Mouse (Mus musculus) limb, embryonic 15.5 days (tissue): ENCODE measurements around the gene Pih1d3. TPM values are rescaled to one million over a fixed set of nuclear protein-coding genes. Genes with fewer than 3 reads are reported as not detected.

Experiments used
- ATAC-seq: fragments of 200-750 bp; cut with Nextera tagmentation; 2 replicates; pipeline ENCODE4 v1.8.0; 2017; ENCODE audit warnings: low read depth, moderate TSS enrichment; ENCODE audit not compliant: insufficient number of reproducible peaks, low FRiP score, low TSS enrichment
- H3K27ac ChIP-seq: fragments of 300-500 bp; sonication (generic); 2 replicates; pipeline ENCODE4 v1.5.1; 2015; ENCODE audit warnings: moderate library complexity, mild to moderate bottlenecking, inconsistent platforms
- H3K27me3 ChIP-seq: fragments of 300-500 bp; sonication (generic); 2 replicates; pipeline ENCODE4 v1.6.1; 2015; ENCODE audit warnings: inconsistent platforms
- H3K36me3 ChIP-seq: fragments of 300-500 bp; sonication (generic); 2 replicates; pipeline ENCODE4 v1.6.1; 2015; ENCODE audit warnings: inconsistent platforms
- H3K4me1 ChIP-seq: fragments of 300-500 bp; sonication (generic); 2 replicates; pipeline ENCODE4 v1.6.1; 2015; ENCODE audit warnings: inconsistent platforms
- H3K4me2 ChIP-seq: fragments of 300-500 bp; sonication (generic); 2 replicates; pipeline ENCODE4 v1.6.1; 2015; ENCODE audit warnings: mild to moderate bottlenecking, inconsistent platforms
- H3K4me3 ChIP-seq: fragments of 300-500 bp; sonication (generic); 2 replicates; pipeline ENCODE4 v1.5.1; 2015; ENCODE audit warnings: mild to moderate bottlenecking, inconsistent platforms
- H3K9ac ChIP-seq: fragments of 300-500 bp; sonication (generic); 2 replicates; pipeline ENCODE4 v1.6.1; 2015; ENCODE audit warnings: inconsistent platforms
- H3K9me3 ChIP-seq: fragments of 300-500 bp; sonication (generic); 2 replicates; pipeline ENCODE4 v1.6.1; 2016; ENCODE audit warnings: inconsistent platforms
- WGBS: fragments of 180-500 bp; shearing (Covaris S2); methylation state at CpG from one replicate; pipeline ENCODE4 v1.1.7; 2015; 5-methylcytosine and 5-hydroxymethylcytosine counted together
- polyA plus RNA-seq: library from polyadenylated mRNA; unstranded; fragments of >200 nt; fragmentation: Nextera tagmentation; extraction: Ambion mirVana; gene quantifications from 2 replicates; pipeline ENCODE4 v1.2.1, GENCODE M21; 2015

The Pih1d3 gene
- not detected in 2 replicates for polyA plus RNA-seq

DNA sequence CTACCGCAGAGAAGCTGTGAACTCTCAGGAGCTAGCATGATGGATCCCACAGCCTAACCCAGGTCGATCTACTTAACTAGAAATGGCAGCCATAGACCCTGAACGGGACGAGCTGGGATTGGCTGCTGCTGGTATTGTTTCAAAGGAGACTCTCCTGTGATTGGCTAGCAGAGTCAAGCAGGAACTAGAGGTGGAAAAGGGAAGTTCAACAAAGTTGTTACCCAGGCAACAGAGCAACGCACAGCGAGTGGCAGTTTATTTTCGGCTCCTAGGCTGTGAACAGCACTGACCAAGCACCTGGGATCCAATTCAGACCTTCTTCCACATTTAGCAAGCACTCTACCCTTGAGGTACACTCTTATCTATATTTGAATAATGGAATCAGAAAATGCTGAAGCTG lies at the start of gene Pih1d3, which contains the start of gene 4931428L18Rik:
Gene Pih1d3 (plus strand): TSS at position 275 of the 400 bp plus-strand sequence.
Gene 4931428L18Rik (minus strand): TSS at position 121 of the 400 bp plus-strand sequence.
- ATAC-seq = no peak
- Histone ChIP-seq H3K36me3 (no peaks in the 10 kb centered on the region), H3K4me1 (no peaks in the 10 kb centered on the region), H3K27ac (no peak within 1 kb of the TSS), H3K9ac (no peak within 1 kb of the TSS), H3K9me3 (no peaks in the 10 kb centered on the region), H3K27me3 (no peaks in the 10 kb centered on the region), H3K4me2 (no peak within 1 kb of the TSS), H3K4me3 (no peak within 1 kb of the TSS)
- WGBS = 85% methylated on average over 7 of the region's 7 CpGs

- H3K4me2 ChIP-seq = no peak overlapping the region
- H3K27me3 ChIP-seq = no peaks in the 10 kb centered on the region
- no peak overlapping the region for H3K27ac ChIP-seq
- H3K9me3 ChIP-seq = no peaks in the 10 kb centered on the region
- WGBS = 72% methylated on average over 3 of the region's 3 CpGs
- no peaks in the 10 kb centered on the region for H3K36me3 ChIP-seq
- no peaks in the 10 kb centered on the region for H3K4me1 ChIP-seq
- no peak overlapping the region for H3K4me3 ChIP-seq
- no peak overlapping the region for H3K9ac ChIP-seq
- ATAC-seq = no peak
These were observed 47.2 kb upstream of the Pih1d3 start for GRCm38 (mm10) chr1:31175401-31175800.

DNA sequence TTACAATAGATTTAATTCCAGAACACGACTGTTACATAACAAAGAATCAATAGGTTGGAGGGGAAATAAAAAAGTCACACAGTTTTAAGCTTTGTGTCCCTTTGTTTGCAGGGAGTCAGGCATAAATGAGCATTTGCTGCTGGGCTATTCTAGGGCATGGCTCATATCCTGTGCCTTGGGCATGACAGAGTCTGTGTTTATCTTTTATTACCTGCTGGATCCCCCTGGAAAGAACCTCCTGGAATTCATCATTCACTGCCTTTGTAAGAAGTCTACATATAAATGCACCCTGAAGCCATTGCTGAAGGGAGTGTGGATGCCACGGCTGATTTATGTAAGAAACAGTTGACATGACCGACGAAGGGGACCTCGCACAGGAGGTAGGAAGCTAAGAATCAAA lies 46.5 kb upstream of the Pih1d3 start, which contains the start of gene Lgsn:
Gene Lgsn (plus strand): TSS at position 301 of the 400 bp plus-strand sequence.
- Histone ChIP-seq H3K4me2 (no peak within 1 kb of the TSS), H3K9ac (no peak within 1 kb of the TSS), H3K36me3 (no peaks in the 10 kb centered on the region), H3K4me3 (no peak within 1 kb of the TSS), H3K9me3 (no peaks in the 10 kb centered on the region), H3K27me3 (no peaks in the 10 kb centered on the region), H3K4me1 (no peaks in the 10 kb centered on the region), H3K27ac (no peak within 1 kb of the TSS)
- WGBS = 48% methylated on average over 5 of the region's 5 CpGs
- ATAC-seq = no peak

- Histone ChIP-seq H3K27me3 (no peaks in the 10 kb centered on the region), H3K36me3 (no peaks in the 10 kb centered on the region), H3K9ac (no peak overlapping the region), H3K4me3 (no peak overlapping the region), H3K4me1 (no peaks in the 10 kb centered on the region), H3K4me2 (no peak overlapping the region), H3K27ac (no peak overlapping the region), H3K9me3 (no peaks in the 10 kb centered on the region)
- ATAC-seq = no peak
- 71% methylated on average over 1 of the region's 1 CpGs for WGBS
These were observed 44.4 kb upstream of the Pih1d3 start for GRCm38 (mm10) chr1:31178264-31178663.

DNA sequence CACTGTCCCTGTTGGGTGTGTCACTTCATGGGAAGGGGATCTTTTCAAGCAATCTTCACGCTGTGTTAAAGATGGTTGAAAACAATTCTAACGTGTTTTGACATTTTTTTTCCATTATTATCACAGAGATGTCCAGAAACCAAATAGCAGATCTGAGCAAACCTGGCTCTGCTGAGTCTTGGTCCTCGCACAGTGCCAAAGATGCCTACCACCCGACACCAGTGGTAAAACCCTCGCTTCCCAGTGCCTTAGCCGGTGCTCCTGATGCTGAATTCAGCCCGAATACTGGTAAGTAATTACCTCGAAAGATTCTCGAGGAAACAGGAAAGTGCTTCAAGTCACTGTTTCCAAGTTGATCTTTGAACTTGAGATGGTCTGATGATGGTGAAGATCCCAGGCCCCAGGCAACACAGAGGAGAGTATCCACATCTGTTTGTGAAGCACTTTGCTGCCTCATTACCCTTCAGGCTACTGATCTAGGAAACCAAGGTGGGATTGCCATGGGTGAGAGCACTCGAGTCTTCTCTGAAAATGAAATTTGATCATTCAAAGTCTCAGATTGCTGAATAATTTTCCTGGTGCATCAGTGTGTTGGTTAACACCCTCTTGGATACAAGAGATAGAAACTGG lies 32.3 kb upstream of the Pih1d3 start:
- Histone ChIP-seq H3K4me1 (no peaks in the 10 kb centered on the region), H3K9me3 (no peaks in the 10 kb centered on the region), H3K9ac (no peak overlapping the region), H3K36me3 (no peaks in the 10 kb centered on the region), H3K27ac (no peak overlapping the region), H3K27me3 (no peaks in the 10 kb centered on the region), H3K4me3 (no peak overlapping the region), H3K4me2 (no peak overlapping the region)
- WGBS = 76% methylated on average over 10 of the region's 10 CpGs
- no peak for ATAC-seq

GRCm38 (mm10) chr1:31195633-31196032 lies 27.0 kb upstream of the Pih1d3 start:
- Histone ChIP-seq H3K4me2 (no peak overlapping the region), H3K4me1 (no peaks in the 10 kb centered on the region), H3K27ac (no peak overlapping the region), H3K36me3 (no peaks in the 10 kb centered on the region), H3K27me3 (no peaks in the 10 kb centered on the region), H3K9me3 (no peaks in the 10 kb centered on the region), H3K9ac (no peak overlapping the region), H3K4me3 (no peak overlapping the region)
- ATAC-seq = no peak
- 59% methylated on average over 1 of the region's 1 CpGs for WGBS

DNA sequence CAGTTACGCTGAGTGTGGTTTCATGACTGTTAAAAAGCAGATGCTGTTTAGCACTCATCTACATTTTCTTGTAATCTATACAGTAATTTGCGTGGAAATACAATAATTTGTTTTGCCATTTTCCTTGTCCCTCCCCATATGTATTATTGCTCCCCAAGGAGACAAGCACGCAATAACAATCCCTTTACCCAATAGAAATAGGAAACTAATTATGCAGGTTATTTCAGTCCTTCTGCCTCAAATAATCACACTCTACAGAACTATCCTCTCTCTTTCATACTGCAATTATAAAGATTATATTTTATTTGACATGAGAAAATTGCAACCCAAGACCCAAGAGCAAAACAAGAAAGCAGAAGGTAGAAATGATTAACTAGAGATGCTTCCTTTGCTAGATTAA lies 25.7 kb upstream of the Pih1d3 start:
- Histone ChIP-seq H3K36me3 (no peaks in the 10 kb centered on the region), H3K4me1 (no peaks in the 10 kb centered on the region), H3K4me3 (no peak overlapping the region), H3K27me3 (no peaks in the 10 kb centered on the region), H3K9ac (no peak overlapping the region), H3K4me2 (no peak overlapping the region), H3K27ac (no peak overlapping the region), H3K9me3 (no peaks in the 10 kb centered on the region)
- ATAC-seq = no peak
- whole genome bisulfite sequencing = 91% methylated on average over 3 of the region's 3 CpGs

GRCm38 (mm10) chr1:31203771-31204170 lies 18.9 kb upstream of the Pih1d3 start:
- Histone ChIP-seq H3K4me1 (no peaks in the 10 kb centered on the region), H3K27ac (no peak overlapping the region), H3K9me3 (no peaks in the 10 kb centered on the region), H3K4me3 (no peak overlapping the region), H3K27me3 (no peaks in the 10 kb centered on the region), H3K36me3 (no peaks in the 10 kb centered on the region), H3K9ac (no peak overlapping the region), H3K4me2 (no peak overlapping the region)
- ATAC-seq = no peak
- 82% methylated on average over 10 of the region's 10 CpGs for WGBS

GRCm38 (mm10) chr1:31205346-31205745 lies 17.3 kb upstream of the Pih1d3 start:
- H3K4me2 ChIP-seq = no peak overlapping the region
- no peak overlapping the region for H3K27ac ChIP-seq
- H3K9ac ChIP-seq = no peak overlapping the region
- no peaks in the 10 kb centered on the region for H3K4me1 ChIP-seq
- WGBS = 64% methylated on average over 7 of the region's 7 CpGs
- H3K36me3 ChIP-seq = no peaks in the 10 kb centered on the region
- H3K4me3 ChIP-seq = no peak overlapping the region
- H3K27me3 ChIP-seq = no peaks in the 10 kb centered on the region
- H3K9me3 ChIP-seq = no peaks in the 10 kb centered on the region
- no peak for ATAC-seq

DNA sequence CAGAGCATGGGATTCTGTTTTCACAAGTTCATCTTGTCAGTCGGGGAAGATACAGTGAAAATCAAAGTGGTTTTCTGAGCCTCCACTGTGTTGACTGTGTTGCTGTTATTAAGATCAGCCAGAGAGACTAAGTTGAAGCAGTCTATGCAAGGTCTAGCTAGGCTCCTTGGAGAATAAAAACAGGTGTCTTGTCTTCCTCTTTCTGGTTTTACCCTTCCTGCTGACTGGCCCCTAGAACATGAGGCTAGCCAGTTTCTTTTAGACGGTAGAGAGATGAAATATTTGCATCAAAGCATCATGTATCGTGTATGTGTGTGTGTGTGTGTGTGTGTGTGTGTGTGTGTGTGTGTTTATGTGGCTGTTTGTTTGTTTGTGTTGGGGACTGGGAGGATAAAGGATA lies 16.9 kb upstream of the Pih1d3 start:
- no peaks in the 10 kb centered on the region for H3K4me1 ChIP-seq
- no peak overlapping the region for H3K4me3 ChIP-seq
- no peaks in the 10 kb centered on the region for H3K9me3 ChIP-seq
- no peak overlapping the region for H3K27ac ChIP-seq
- no peak overlapping the region for H3K9ac ChIP-seq
- no peaks in the 10 kb centered on the region for H3K27me3 ChIP-seq
- ATAC-seq = no peak
- 71% methylated on average over 3 of the region's 3 CpGs for WGBS
- no peaks in the 10 kb centered on the region for H3K36me3 ChIP-seq
- no peak overlapping the region for H3K4me2 ChIP-seq

DNA sequence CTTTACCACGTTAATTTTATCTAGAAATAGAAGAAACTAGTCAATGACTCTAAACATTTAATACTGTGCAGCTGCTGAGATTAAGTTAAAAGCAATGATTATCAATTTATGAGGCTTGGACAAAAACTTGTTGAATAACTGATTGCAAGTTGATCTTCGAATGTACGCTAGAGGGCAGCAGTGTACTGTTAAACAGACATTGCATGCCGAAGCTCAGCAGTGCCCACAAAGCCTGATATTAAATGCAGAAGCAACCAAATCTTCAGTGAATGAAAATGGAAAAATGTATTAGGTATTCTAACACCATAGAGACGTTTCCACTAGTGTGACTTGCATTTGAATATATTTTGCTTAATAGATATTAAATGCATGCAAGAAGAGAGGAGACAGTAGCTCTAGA lies 12.5 kb upstream of the Pih1d3 start:
- no peak overlapping the region for H3K9ac ChIP-seq
- H3K27ac ChIP-seq = no peak overlapping the region
- no peaks in the 10 kb centered on the region for H3K36me3 ChIP-seq
- H3K27me3 ChIP-seq = no peaks in the 10 kb centered on the region
- H3K4me2 ChIP-seq = no peak overlapping the region
- no peaks in the 10 kb centered on the region for H3K4me1 ChIP-seq
- H3K9me3 ChIP-seq = no peaks in the 10 kb centered on the region
- ATAC-seq = no peak
- no peak overlapping the region for H3K4me3 ChIP-seq
- WGBS = 0% methylated on average over 5 of the region's 5 CpGs

DNA sequence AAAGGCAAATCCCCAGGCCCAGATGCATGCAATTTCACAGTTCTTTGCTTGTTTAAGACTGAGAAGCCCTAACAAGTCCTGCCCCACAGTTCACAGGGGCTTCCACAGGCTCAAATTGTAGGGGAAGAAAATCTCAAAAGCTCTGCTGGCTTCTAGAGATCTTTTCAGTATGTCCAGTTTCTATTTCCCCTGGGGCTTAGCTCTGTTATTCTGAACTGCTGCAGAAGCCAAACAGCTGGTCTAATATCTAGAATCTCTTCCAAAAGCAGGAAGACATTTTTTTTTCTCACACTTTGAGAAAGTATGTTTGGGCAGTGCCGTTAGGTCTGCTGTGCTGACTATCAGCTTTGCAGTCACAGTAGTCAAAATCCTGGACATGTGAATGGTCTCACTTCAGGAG lies 7.8 kb upstream of the Pih1d3 start:
- 54% methylated on average over 1 of the region's 1 CpGs for WGBS
- H3K9ac ChIP-seq = no peak overlapping the region
- no peak overlapping the region for H3K4me2 ChIP-seq
- H3K27ac ChIP-seq = no peak overlapping the region
- no peaks in the 10 kb centered on the region for H3K36me3 ChIP-seq
- no peaks in the 10 kb centered on the region for H3K4me1 ChIP-seq
- no peaks in the 10 kb centered on the region for H3K27me3 ChIP-seq
- no peak for ATAC-seq
- no peak overlapping the region for H3K4me3 ChIP-seq
- H3K9me3 ChIP-seq = no peaks in the 10 kb centered on the region
